Mouse (Mus musculus): ENCODE measurements around the gene Aldoart1.

Aldoart1 gene

GRCm38 (mm10) chr4:72852534-72852933 is at the start of gene Aldoart1:
Gene Aldoart1, minus strand, starts transcription at chr4:72852634.
- no peak for DNase-seq

GRCm38 (mm10) chr4:72901566-72901965 is 49.1 kb upstream of the Aldoart1 start:
- no peak for DNase-seq

GRCm38 (mm10) chr4:72865371-72866075 is 13.1 kb upstream of the Aldoart1 start:
- DNase-seq = no peak

GRCm38 (mm10) chr4:72844276-72844675 is 8.2 kb downstream of the Aldoart1 start:
- DNase-seq = no peak

GRCm38 (mm10) chr4:72843025-72843424 is 9.4 kb downstream of the Aldoart1 start:
- DNase-seq = no peak

GRCm38 (mm10) chr4:72836430-72836829 is 16.0 kb downstream of the Aldoart1 start:
- DNase-seq = no peak

GRCm38 (mm10) chr4:72835400-72835799 is 17.0 kb downstream of the Aldoart1 start:
- no peak for DNase-seq

GRCm38 (mm10) chr4:72800816-72801215 is 51.6 kb downstream of the Aldoart1 start:
- DNase-seq = no peak

Measured in thymus, postnatal 25 days (tissue).